Mouse (Mus musculus) lung, postnatal 25 days (tissue): ENCODE measurements at regions not wholly inside any gene's neighbourhood (a gene's known extent, or its start where the extent isn't known, plus 50 kb on each side); places are given as distances from the start of the nearest gene placed in this dataset.

ENCODE experiments used
- DNase-seq: peaks from one replicate; pipeline ENCODE4 v3.0.0; 2022; ENCODE audit warnings: low spot score

DNA sequence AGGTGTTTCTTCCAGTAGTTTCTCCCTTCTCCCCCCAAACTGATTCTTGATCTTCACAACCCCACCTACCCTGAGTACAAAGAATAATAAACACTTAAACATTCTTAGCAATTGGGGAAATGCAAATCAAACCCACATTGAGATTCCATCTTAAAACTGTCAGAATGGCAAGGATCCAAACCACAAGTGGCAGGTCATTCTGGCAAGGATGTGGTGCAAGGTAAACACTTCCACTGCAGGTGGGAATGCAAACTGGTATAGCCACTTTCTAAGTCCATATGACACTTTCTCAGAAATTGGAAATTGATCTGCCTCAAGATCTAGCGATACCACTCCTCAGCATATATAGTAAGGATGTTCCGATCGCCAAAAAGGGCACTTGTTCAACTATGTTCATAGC lies 201.6 kb upstream of the Slitrk1 start:
- DNase-seq, result peak; percentile 47
